Mouse (Mus musculus): Measurements from ENCODE around the gene Fgf8.

DNA sequence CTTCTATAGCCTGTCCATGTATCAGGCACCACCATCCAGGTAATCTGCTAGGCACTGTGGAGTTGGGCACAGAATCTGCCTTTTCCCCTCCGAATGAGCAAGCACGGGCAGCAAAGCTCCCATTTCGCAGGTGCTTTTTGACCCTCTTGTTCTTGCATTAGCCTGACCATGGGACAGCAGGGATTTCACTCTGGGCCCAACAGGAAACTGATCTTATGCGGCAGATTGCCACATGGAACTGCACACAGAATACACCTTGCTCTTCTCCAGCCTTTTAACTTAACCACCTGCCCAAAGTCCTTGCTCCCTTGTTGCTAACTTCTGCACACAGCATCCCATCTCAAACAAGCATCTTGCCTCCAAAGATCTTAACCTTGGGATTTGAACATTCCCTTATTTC is 55.7 kb downstream of the Fgf8 start:
- TF ChIP-seq ZC3H11A (IDR thresholded peaks at IDR 0.05; ENCODE audit: borderline replicate concordance, low read depth, low read length) (no peak), HCFC1 (IDR thresholded peaks at IDR 0.05; ENCODE audit: borderline replicate concordance, insufficient read depth, low read length) (no peak), CHD2 (IDR thresholded peaks at IDR 0.05; ENCODE audit: low read depth, low read length) (no peak), MAFK (IDR thresholded peaks at IDR 0.05; ENCODE audit: insufficient read depth, low read depth, low read length) (no peak)

Data from ES-E14 (cell line).